Mouse (Mus musculus): ENCODE measurements around the gene Mkrn1.

DNA sequence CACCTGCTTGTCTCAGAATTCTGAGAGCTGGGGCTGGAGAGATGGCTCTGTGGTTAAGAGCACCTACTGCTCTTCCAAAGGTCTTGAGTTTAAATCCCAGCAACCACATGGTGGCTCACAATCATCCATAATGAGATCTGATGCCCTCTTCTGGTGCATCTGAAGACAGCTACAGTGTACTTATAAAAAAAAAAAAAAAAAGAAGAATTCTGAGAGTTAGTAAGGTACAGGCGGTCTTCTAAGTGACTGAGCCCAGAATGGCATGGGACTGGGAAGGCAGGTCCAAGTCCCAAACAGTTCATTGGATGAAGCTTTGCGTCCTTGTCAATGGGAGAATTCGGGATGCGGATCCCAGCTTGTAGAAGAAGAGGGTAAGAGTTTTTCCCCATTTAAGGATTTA lies 33.3 kb upstream of the Mkrn1 start:
- no peak for TF ChIP-seq CTCF (IDR thresholded peaks at IDR 0.05; ENCODE audit: borderline replicate concordance, insufficient read depth, low read length)
- TF ChIP-seq POLR2A (IDR thresholded peaks at IDR 0.05; ENCODE audit: low read depth, low read length) = no peak

All from embryonic fibroblast, embryonic 13.5 days (primary cell).